Mouse (Mus musculus) forebrain, embryonic 11.5 days (tissue): Measurements from ENCODE around the gene Cacna1b. TPM values are rescaled to one million over a fixed set of nuclear protein-coding genes. Genes with fewer than 3 reads are reported as not detected.

Source experiments
- ATAC-seq: fragments of 200-750 bp; cut with Nextera tagmentation; replicated peaks from 2 replicates; pipeline ENCODE4 v1.8.0; 2017; ENCODE audit warnings: moderate TSS enrichment; ENCODE audit not compliant: low FRiP score
- DNase-seq: peaks from one replicate; pipeline ENCODE4 v3.0.0-alpha.2; 2017; ENCODE audit warnings: low spot score
- H3K27ac ChIP-seq: fragments of 300-500 bp; sonication (generic); 2 replicates; pipeline ENCODE4 v1.5.1; 2014; ENCODE audit warnings: low read depth, low read length
- H3K27me3 ChIP-seq: fragments of 300-500 bp; sonication (generic); 2 replicates; pipeline ENCODE4 v1.6.1; 2014; ENCODE audit warnings: mild to moderate bottlenecking, low read length, mixed read lengths; ENCODE audit not compliant: control insufficient read depth, insufficient read depth
- H3K36me3 ChIP-seq: fragments of 300-500 bp; sonication (generic); 2 replicates; pipeline ENCODE4 v1.6.1; 2014; ENCODE audit warnings: mild to moderate bottlenecking, low read length, moderate library complexity, mixed read lengths; ENCODE audit not compliant: control insufficient read depth, insufficient read depth
- H3K4me1 ChIP-seq: fragments of 300-500 bp; sonication (generic); replicated peaks from 2 replicates; pipeline ENCODE4 v1.6.1; 2014; ENCODE audit warnings: low read length, mixed read lengths; ENCODE audit not compliant: control insufficient read depth, insufficient read depth
- H3K4me2 ChIP-seq: fragments of 300-500 bp; sonication (generic); 2 replicates; pipeline ENCODE4 v1.6.1; 2014; ENCODE audit warnings: low read depth, mild to moderate bottlenecking, low read length, moderate library complexity, mixed read lengths; ENCODE audit not compliant: severe bottlenecking
- H3K4me3 ChIP-seq: fragments of 300-500 bp; sonication (generic); 2 replicates; pipeline ENCODE4 v1.5.1; 2014; ENCODE audit warnings: low read depth, low read length
- H3K9ac ChIP-seq: fragments of 300-500 bp; sonication (generic); 2 replicates; pipeline ENCODE4 v1.6.1; 2014; ENCODE audit warnings: low read length
- H3K9me3 ChIP-seq: fragments of 300-500 bp; sonication (generic); 2 replicates; pipeline ENCODE4 v1.6.1; 2016; ENCODE audit warnings: low read length, mixed read lengths; ENCODE audit not compliant: control insufficient read depth
- WGBS: fragments of 180-500 bp; shearing (Covaris S2); extraction: QIAGEN DNeasy Blood & Tissue Kit; methylation state at CpG from one replicate; pipeline ENCODE4 v1.1.7; 2014; 5-methylcytosine and 5-hydroxymethylcytosine counted together
- polyA plus RNA-seq: library from polyadenylated mRNA; unstranded; fragments of >200 nt; fragmentation: Nextera tagmentation; extraction: Ambion mirVana; gene quantifications from 2 replicates; pipeline ENCODE4 v1.2.1, GENCODE M21; 2014

The Cacna1b gene
- polyA plus RNA-seq, 1 experiment from 2014 or later: 1.8 TPM

DNA sequence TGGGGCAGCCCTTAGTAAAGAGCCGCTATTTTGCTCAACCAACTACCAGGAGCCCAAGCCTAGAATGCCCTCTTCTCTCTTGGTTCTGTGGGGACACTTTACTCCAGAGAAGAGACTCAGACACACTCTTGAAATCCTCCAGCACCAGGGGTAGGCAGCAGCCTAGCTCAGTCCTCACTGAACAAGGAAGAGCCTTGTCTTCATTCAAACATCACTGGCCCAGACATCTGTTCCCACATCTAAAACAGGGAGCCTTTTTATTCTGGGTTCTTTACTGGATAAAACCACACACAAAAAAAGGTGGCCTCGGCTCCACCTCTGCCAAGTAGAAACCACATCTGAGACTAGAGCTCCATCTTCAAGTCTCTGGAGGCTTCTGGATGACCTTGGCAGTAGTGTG lies 82.8 kb downstream of the Cacna1b start:
- peak; percentile 45 for DNase-seq
- 87% methylated on average over 2 of the region's 2 CpGs for WGBS
- no peak for ATAC-seq
- Histone ChIP-seq H3K9me3 (no peaks in the 10 kb centered on the region), H3K9ac (no peak overlapping the region), H3K27me3 (no peaks in the 10 kb centered on the region), H3K36me3 (no peaks in the 10 kb centered on the region), H3K4me1 (0 out of 2 replicates have a peak, but pooled peaks cover 2% of the 10 kb centered on the region), H3K4me2 (no peak overlapping the region), H3K4me3 (no peak overlapping the region), H3K27ac (no peak overlapping the region)

DNA sequence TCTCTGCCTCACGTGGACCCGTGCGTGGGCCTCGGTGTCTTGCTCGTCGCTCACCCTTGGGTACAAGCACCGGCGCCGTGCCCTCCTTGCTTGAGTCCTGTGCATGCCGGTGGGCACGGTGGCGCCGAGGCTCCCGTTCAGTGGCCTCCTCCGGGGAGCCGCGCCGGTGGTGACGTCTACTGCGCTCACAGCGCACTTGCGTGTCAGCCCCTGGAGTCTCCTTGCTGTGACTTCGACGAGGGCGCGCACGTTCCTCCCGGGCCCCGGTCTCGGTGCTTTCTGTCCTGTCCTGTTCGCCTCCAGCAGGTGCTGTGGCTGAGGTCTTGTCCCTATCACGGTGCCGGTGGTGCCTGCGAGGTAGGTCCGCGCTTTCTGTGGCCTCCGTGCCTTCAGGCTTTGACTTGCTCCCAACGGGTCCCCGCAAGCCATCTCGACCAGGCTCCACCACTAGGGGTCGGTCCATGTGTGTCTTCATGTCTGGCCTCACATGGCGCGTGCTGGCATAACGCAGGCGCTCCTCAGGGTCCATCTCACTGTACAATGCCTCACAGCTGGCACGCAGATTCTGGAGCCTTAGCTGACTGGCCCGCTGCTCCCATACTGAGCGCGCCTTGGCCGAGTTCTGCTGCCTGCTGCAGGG lies 83.8 kb downstream of the Cacna1b start:
- Histone ChIP-seq H3K4me2 (peak overlapping the region; percentile 55), H3K9me3 (no peaks in the 10 kb centered on the region), H3K27me3 (no peaks in the 10 kb centered on the region), H3K36me3 (no peaks in the 10 kb centered on the region), H3K4me3 (peak overlapping the region; percentile 14; the same call in 1 of the 2 replicates), H3K9ac (peak overlapping the region; percentile 39), H3K27ac (no peak overlapping the region), H3K4me1 (0 out of 2 replicates have a peak, but pooled peaks cover 2% of the 10 kb centered on the region)
- DNase-seq (peak; percentile 82), ATAC-seq (peak; percentile 74)
- 28% methylated on average over 50 of the region's 50 CpGs for WGBS

DNA sequence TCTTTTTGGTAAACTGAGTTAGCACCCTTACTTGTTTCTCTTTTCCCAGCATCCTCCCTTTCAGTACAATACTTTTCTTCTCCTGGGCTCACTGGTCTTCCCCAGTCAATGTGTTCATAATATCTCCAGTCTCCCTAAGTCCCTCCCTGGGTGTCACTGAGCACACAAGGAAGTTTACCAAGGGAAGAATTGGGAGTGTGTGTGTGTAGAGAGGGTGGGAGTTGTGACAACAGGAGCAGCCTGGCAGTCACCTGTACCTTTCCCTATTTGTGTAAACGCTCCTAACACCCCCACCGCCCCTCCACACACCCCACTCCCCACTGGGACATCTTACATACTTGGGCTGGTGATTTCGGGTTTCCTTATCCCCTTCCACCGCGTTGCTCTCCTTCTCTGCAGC lies 84.4 kb downstream of the Cacna1b start:
- ATAC-seq (no peak), DNase-seq (no peak)
- no peak overlapping the region for H3K27ac ChIP-seq
- no peak overlapping the region; the same call in 1 of the 2 replicates for H3K4me3 ChIP-seq
- WGBS: 74% methylated on average over 5 of the region's 5 CpGs
- H3K4me1 ChIP-seq: 0 out of 2 replicates have a peak, but pooled peaks cover 2% of the 10 kb centered on the region
- H3K9me3 ChIP-seq: no peaks in the 10 kb centered on the region
- H3K4me2 ChIP-seq: no peak overlapping the region; the same call in 1 of the 2 replicates
- no peak overlapping the region for H3K9ac ChIP-seq
- no peaks in the 10 kb centered on the region for H3K27me3 ChIP-seq
- no peaks in the 10 kb centered on the region for H3K36me3 ChIP-seq

DNA sequence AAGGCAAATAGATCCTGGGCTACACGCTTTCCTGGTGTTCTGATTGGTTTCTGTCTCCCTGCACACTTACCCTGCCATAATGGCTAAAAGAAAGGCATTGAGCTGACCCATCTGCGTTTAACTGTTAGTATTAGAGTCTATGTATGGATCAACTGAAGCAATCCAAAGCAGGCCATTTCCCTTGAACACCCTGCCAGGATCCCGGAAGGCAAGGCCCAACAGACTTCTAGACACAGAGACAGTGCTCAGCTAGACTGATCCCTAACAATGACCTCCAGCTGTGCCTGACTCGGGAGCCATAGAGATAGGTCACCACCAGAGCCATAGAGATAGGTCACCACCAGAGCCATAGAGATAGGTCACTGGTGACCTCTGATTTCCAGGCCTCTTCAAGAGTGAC lies 84.8 kb downstream of the Cacna1b start:
- Histone ChIP-seq H3K9ac (no peak overlapping the region), H3K27ac (no peak overlapping the region), H3K27me3 (no peaks in the 10 kb centered on the region), H3K36me3 (no peaks in the 10 kb centered on the region), H3K4me1 (0 out of 2 replicates have a peak, but pooled peaks cover 2% of the 10 kb centered on the region), H3K4me2 (no peak overlapping the region), H3K4me3 (no peak overlapping the region), H3K9me3 (no peaks in the 10 kb centered on the region)
- ATAC-seq (no peak), DNase-seq (peak; percentile 39)
- 75% methylated on average over 4 of the region's 4 CpGs for WGBS

DNA sequence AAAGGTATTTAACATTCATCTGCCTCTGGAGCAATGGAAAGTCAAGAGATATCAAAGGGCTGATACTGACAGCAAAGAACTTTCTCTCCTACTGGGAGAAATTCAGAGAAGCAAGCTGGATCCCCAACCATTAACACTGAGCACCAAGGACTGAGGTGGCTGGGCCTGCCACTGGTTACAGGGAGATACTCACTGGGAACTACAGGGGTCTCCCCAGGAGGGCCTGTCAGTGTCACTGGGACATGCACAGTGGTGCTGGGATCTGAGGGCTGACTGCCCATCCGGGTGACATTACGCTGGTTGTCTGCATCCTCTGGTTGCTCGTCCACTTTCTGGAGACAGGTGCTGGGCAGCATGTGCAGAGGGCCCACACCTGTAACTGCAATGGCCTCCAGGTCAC lies 85.3 kb downstream of the Cacna1b start:
- H3K36me3 ChIP-seq: no peaks in the 10 kb centered on the region
- no peaks in the 10 kb centered on the region for H3K9me3 ChIP-seq
- no peak overlapping the region for H3K9ac ChIP-seq
- H3K4me3 ChIP-seq: no peak overlapping the region
- DNase-seq (peak; percentile 33), ATAC-seq (no peak)
- no peak overlapping the region for H3K4me2 ChIP-seq
- 0 out of 2 replicates have a peak, but pooled peaks cover 2% of the 10 kb centered on the region for H3K4me1 ChIP-seq
- WGBS: 100% methylated on average over 3 of the region's 3 CpGs
- H3K27me3 ChIP-seq: no peaks in the 10 kb centered on the region
- H3K27ac ChIP-seq: no peak overlapping the region

DNA sequence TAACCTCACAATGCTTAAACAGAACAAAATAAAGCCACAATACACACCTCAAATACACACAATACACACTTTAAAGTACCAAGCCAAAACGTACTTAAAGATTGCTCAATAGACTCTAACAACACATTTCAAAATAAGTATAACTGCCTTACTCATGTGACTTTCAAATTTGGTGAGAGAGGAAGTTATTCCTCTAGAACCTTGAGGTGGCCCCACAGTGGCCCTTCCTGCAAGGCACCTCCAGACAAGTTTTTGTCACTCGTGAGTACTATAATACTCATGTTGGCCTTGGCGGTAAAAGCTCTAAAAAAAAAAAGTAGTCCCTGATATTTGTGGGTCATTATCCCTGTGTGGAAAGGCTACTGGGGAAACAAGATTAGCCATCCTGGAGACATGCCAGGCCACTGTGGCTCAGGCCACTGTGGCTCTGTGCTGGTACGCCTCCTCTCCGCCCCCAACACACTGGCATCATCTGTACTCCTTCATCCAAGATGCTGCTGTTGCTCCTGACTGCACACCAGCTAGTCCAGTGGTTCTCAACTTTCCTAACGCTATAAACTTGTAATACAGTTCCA lies 88.4 kb downstream of the Cacna1b start:
- no peak overlapping the region for H3K4me2 ChIP-seq
- no peaks in the 10 kb centered on the region for H3K27me3 ChIP-seq
- H3K9me3 ChIP-seq: no peaks in the 10 kb centered on the region
- 0 out of 2 replicates have a peak, but pooled peaks cover 2% of the 10 kb centered on the region for H3K4me1 ChIP-seq
- WGBS: 89% methylated on average over 6 of the region's 6 CpGs
- H3K9ac ChIP-seq: no peak overlapping the region
- no peak overlapping the region for H3K4me3 ChIP-seq
- ATAC-seq (no peak), DNase-seq (peak; percentile 25)
- H3K27ac ChIP-seq: no peak overlapping the region
- H3K36me3 ChIP-seq: no peaks in the 10 kb centered on the region

DNA sequence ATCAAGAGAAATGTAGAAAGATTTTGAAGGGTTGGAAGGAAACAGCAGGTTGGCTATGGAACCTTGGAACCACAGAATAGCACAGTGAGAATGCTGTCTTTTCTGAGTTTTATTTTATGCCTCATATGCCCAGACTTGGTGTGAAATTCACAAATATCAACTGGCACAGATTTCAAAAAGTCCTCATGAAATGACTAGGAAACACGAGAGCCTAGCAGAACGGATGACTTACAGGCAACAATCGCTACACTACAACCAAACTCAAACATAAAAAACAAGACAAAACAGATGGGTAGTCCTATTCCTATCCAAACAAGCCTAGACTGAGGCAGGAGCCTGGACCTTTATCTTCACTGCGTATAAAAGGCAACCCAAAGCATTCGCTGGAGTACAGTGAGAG lies 94.4 kb downstream of the Cacna1b start:
- Histone ChIP-seq H3K27me3 (no peaks in the 10 kb centered on the region), H3K4me1 (0 out of 2 replicates have a peak, but pooled peaks cover 3% of the 10 kb centered on the region), H3K9ac (no peak overlapping the region), H3K9me3 (no peaks in the 10 kb centered on the region), H3K36me3 (no peaks in the 10 kb centered on the region), H3K27ac (no peak overlapping the region), H3K4me3 (no peak overlapping the region), H3K4me2 (no peak overlapping the region)
- 93% methylated on average over 5 of the region's 5 CpGs for WGBS
- no peak for ATAC-seq
- no peak for DNase-seq

DNA sequence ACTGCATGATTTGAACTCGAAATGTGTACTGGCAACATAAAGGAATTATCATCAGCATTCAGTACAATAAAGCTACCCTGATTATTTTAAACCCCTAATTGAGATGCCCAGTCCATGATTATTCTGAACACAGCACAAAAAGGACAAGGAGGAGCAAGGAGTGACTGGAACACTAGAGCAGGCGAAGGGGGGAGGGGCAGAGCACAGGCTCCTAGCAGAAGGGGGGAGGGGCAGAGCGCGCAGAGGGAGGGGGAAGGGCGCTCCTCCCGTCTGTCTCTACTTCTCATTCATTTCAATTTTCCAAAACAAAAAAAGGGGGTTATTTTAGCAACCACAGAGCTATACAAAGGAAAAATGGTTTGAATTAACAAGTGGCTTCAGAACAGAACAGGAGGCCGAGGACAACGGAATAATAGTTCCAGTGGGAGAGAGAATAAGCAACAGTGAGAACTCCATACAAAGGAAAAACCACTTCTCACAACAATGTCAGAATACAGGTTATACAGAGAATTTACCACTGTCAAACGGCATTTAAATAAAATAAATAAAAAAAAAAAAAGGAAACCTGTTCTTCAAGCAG lies 98.2 kb downstream of the Cacna1b start:
- ATAC-seq (peak; percentile 91), DNase-seq (peak; percentile 87)
- H3K9ac ChIP-seq: no peak overlapping the region
- H3K4me2 ChIP-seq: peak overlapping the region; percentile 1; the same call in 1 of the 2 replicates
- WGBS: 15% methylated on average over 9 of the region's 9 CpGs
- H3K27ac ChIP-seq: no peak overlapping the region
- H3K4me3 ChIP-seq: no peak overlapping the region
- no peaks in the 10 kb centered on the region for H3K9me3 ChIP-seq
- H3K27me3 ChIP-seq: no peaks in the 10 kb centered on the region
- H3K36me3 ChIP-seq: no peaks in the 10 kb centered on the region
- 0 out of 2 replicates have a peak, but pooled peaks cover 3% of the 10 kb centered on the region for H3K4me1 ChIP-seq
